Mouse (Mus musculus) forebrain, embryonic 15.5 days (tissue): ENCODE measurements around the gene Hormad2. TPM values are rescaled to one million over a fixed set of nuclear protein-coding genes. Genes with fewer than 3 reads are reported as not detected.

ENCODE experiments used
- ATAC-seq: fragments of 200-750 bp; cut with Nextera tagmentation; replicated peaks from 2 replicates; pipeline ENCODE4 v1.8.0; 2017; ENCODE audit warnings: mild to moderate bottlenecking, moderate TSS enrichment, moderate library complexity
- H3K27ac ChIP-seq: fragments of 300-500 bp; sonication (generic); replicated peaks from 2 replicates; pipeline ENCODE4 v1.5.1; 2015; ENCODE audit warnings: mild to moderate bottlenecking, inconsistent platforms
- H3K27me3 ChIP-seq: fragments of 300-500 bp; sonication (generic); 2 replicates; pipeline ENCODE4 v1.6.1; 2015; ENCODE audit warnings: inconsistent platforms
- H3K36me3 ChIP-seq: fragments of 300-500 bp; sonication (generic); 2 replicates; pipeline ENCODE4 v1.6.1; 2015; ENCODE audit warnings: mild to moderate bottlenecking, inconsistent platforms
- H3K4me1 ChIP-seq: fragments of 300-500 bp; sonication (generic); 2 replicates; pipeline ENCODE4 v1.6.1; 2015; ENCODE audit warnings: inconsistent platforms
- H3K4me2 ChIP-seq: fragments of 300-500 bp; sonication (generic); replicated peaks from 2 replicates; pipeline ENCODE4 v1.6.1; 2015; ENCODE audit warnings: mild to moderate bottlenecking, inconsistent platforms
- H3K4me3 ChIP-seq: fragments of 300-500 bp; sonication (generic); 2 replicates; pipeline ENCODE4 v1.5.1; 2015; ENCODE audit warnings: mild to moderate bottlenecking, inconsistent platforms
- H3K9ac ChIP-seq: fragments of 300-500 bp; sonication (generic); replicated peaks from 2 replicates; pipeline ENCODE4 v1.6.1; 2015; ENCODE audit warnings: mild to moderate bottlenecking, inconsistent platforms
- H3K9me3 ChIP-seq: fragments of 300-500 bp; sonication (generic); 2 replicates; pipeline ENCODE4 v1.6.1; 2016; ENCODE audit warnings: inconsistent platforms
- WGBS: fragments of 180-500 bp; shearing (Covaris S2); methylation state at CpG from one replicate; pipeline ENCODE4 v1.1.7; 2015; ENCODE audit warnings: mixed read lengths; 5-methylcytosine and 5-hydroxymethylcytosine counted together
- polyA plus RNA-seq: library from polyadenylated mRNA; unstranded; fragments of >200 nt; fragmentation: Nextera tagmentation; extraction: Ambion mirVana; gene quantifications from 2 replicates; pipeline ENCODE4 v1.2.1, GENCODE M21; 2015

The Hormad2 gene
- polyA plus RNA-seq, 1 experiment from 2014 or later: not detected

DNA sequence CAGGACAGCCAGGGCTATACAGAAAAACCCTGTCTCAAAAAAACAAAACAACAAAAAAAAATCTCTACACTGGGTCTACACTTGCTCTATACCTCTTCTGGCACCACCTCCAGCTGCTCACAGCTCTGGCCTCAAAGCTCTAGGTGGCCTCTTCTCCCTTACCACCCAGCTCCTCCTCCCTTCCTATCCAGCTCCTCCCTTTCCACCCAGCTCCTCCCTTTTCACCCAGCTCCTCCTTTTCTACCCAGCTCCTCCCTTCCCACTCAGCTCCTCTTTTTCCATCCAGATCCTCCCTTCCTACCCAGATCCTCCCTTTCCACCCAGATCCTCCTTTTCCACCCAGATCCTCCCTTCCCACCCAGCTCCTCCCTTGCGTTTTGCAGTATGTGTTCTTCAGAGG lies 26.5 kb upstream of the Hormad2 start:
- WGBS: 91% methylated on average over 1 of the region's 1 CpGs
- no peaks in the 10 kb centered on the region for H3K9me3 ChIP-seq

GRCm38 (mm10) chr11:4466191-4466590 lies 25.3 kb upstream of the Hormad2 start:
- 80% methylated on average over 4 of the region's 4 CpGs for WGBS
- Histone ChIP-seq H3K9ac (no peak overlapping the region), H3K27ac (no peak overlapping the region)

More for the DNA sequence above, 26.5 kb upstream of the Hormad2 start:
- Histone ChIP-seq H3K4me3 (no peak overlapping the region), H3K36me3 (no peaks in the 10 kb centered on the region), H3K4me2 (no peak overlapping the region), H3K27ac (no peak overlapping the region), H3K27me3 (no peaks in the 10 kb centered on the region), H3K9ac (no peak overlapping the region), H3K4me1 (no peaks in the 10 kb centered on the region)
- ATAC-seq: no peak

DNA sequence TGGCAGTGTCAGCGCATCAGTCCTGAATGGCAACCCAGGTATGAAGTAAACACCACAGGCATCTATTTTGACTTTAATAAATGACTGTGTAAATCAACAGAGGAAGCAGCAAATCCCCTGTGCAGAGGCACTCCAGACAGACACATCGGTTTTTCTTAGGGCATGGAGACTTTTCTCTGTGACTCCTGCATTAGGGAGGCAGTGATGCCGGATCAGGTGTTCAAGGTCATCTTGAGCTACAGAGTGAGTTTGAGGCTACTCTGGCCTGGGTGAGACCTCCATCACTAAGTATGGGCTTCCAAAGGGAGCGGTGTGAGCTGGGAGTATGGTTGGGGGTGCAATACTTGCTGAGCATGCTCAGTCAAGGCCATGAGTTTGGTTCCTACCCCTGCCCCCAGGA lies 23.7 kb upstream of the Hormad2 start:
- no peaks in the 10 kb centered on the region for H3K27me3 ChIP-seq
- H3K27ac ChIP-seq: no peak overlapping the region
- WGBS: 93% methylated on average over 4 of the region's 4 CpGs
- no peak overlapping the region for H3K4me2 ChIP-seq
- H3K9me3 ChIP-seq: no peaks in the 10 kb centered on the region
- no peak for ATAC-seq
- H3K36me3 ChIP-seq: no peaks in the 10 kb centered on the region
- H3K9ac ChIP-seq: no peak overlapping the region
- no peaks in the 10 kb centered on the region for H3K4me1 ChIP-seq
- no peak overlapping the region for H3K4me3 ChIP-seq

More at GRCm38 (mm10) chr11:4466191-4466590, 25.3 kb upstream of the Hormad2 start:
- Histone ChIP-seq H3K4me2 (no peak overlapping the region), H3K36me3 (no peaks in the 10 kb centered on the region), H3K4me3 (no peak overlapping the region), H3K27me3 (no peaks in the 10 kb centered on the region), H3K4me1 (no peaks in the 10 kb centered on the region), H3K9me3 (no peaks in the 10 kb centered on the region)
- no peak for ATAC-seq

- Histone ChIP-seq H3K4me3 (no peak overlapping the region), H3K27me3 (no peaks in the 10 kb centered on the region), H3K4me2 (no peak overlapping the region), H3K36me3 (no peaks in the 10 kb centered on the region), H3K4me1 (no peaks in the 10 kb centered on the region), H3K9me3 (no peaks in the 10 kb centered on the region), H3K9ac (no peak overlapping the region), H3K27ac (no peak overlapping the region)
- WGBS: 70% methylated on average over 1 of the region's 1 CpGs
- no peak for ATAC-seq
Measured at GRCm38 (mm10) chr11:4464186-4464585, 23.3 kb upstream of the Hormad2 start.

DNA sequence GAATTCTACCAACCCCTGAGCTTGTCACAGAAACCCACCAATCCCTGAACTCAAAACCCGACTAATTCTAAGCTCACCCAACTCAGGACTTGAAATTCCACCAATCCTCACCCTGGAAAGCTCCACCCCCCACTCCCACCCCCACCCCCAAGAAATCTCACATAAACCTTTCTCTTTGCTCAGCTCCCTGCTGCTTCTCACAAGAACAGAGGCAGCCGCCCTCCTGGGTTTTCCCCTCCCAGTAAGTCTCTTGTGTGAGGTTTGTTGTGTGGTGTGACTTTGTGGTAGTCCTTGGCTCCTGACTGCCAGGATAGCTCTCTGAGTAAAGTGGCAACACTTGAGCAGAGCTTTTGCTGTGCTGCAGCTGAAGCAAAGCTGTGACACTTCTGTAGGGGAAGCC lies 22.0 kb upstream of the Hormad2 start:
- 43% methylated on average over 2 of the region's 2 CpGs for WGBS
- no peak overlapping the region for H3K4me2 ChIP-seq
- ATAC-seq: no peak
- H3K9ac ChIP-seq: no peak overlapping the region
- H3K27ac ChIP-seq: no peak overlapping the region
- no peaks in the 10 kb centered on the region for H3K36me3 ChIP-seq
- H3K4me1 ChIP-seq: no peaks in the 10 kb centered on the region
- no peaks in the 10 kb centered on the region for H3K9me3 ChIP-seq
- no peaks in the 10 kb centered on the region for H3K27me3 ChIP-seq
- H3K4me3 ChIP-seq: no peak overlapping the region

DNA sequence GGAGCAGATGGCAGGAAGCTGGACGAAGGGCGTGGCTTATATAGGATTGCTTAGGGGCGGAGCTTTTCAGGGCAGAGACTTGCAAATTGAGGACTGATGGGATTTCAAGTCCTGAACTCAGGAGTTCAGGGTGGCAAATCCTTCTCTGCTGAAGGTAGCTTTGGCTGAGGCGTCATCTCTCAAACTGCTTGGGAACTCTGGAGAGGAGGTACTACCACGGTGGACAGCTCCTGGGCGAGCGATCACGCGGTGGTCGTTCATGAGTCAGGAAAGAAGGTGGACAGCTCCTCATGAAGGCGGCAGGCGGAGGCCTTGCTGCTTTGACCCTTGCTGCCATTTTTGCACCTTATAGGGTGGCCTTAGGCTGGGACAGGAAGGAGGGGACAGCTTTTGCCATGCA lies 20.2 kb upstream of the Hormad2 start:
- no peaks in the 10 kb centered on the region for H3K4me1 ChIP-seq
- no peaks in the 10 kb centered on the region for H3K9me3 ChIP-seq
- no peak overlapping the region for H3K4me3 ChIP-seq
- ATAC-seq: no peak
- H3K4me2 ChIP-seq: no peak overlapping the region
- H3K27ac ChIP-seq: no peak overlapping the region
- no peaks in the 10 kb centered on the region for H3K27me3 ChIP-seq
- no peak overlapping the region for H3K9ac ChIP-seq
- WGBS: 49% methylated on average over 12 of the region's 12 CpGs
- no peaks in the 10 kb centered on the region for H3K36me3 ChIP-seq

GRCm38 (mm10) chr11:4460615-4461014 lies 19.7 kb upstream of the Hormad2 start:
- 77% methylated on average over 5 of the region's 5 CpGs for WGBS
- no peak overlapping the region for H3K27ac ChIP-seq
- ATAC-seq: no peak
- no peaks in the 10 kb centered on the region for H3K27me3 ChIP-seq
- no peaks in the 10 kb centered on the region for H3K9me3 ChIP-seq
- no peak overlapping the region for H3K4me3 ChIP-seq
- no peak overlapping the region for H3K9ac ChIP-seq
- no peaks in the 10 kb centered on the region for H3K4me1 ChIP-seq
- no peaks in the 10 kb centered on the region for H3K36me3 ChIP-seq
- H3K4me2 ChIP-seq: no peak overlapping the region

- 77% methylated on average over 8 of the region's 8 CpGs for WGBS
- H3K9me3 ChIP-seq: no peaks in the 10 kb centered on the region
- H3K4me2 ChIP-seq: no peak overlapping the region
- H3K36me3 ChIP-seq: no peaks in the 10 kb centered on the region
- no peak overlapping the region for H3K27ac ChIP-seq
- H3K4me1 ChIP-seq: no peaks in the 10 kb centered on the region
- no peak overlapping the region for H3K4me3 ChIP-seq
- no peak overlapping the region for H3K9ac ChIP-seq
- H3K27me3 ChIP-seq: no peaks in the 10 kb centered on the region
- no peak for ATAC-seq
Measured at GRCm38 (mm10) chr11:4454895-4455535, 14.1 kb upstream of the Hormad2 start.

DNA sequence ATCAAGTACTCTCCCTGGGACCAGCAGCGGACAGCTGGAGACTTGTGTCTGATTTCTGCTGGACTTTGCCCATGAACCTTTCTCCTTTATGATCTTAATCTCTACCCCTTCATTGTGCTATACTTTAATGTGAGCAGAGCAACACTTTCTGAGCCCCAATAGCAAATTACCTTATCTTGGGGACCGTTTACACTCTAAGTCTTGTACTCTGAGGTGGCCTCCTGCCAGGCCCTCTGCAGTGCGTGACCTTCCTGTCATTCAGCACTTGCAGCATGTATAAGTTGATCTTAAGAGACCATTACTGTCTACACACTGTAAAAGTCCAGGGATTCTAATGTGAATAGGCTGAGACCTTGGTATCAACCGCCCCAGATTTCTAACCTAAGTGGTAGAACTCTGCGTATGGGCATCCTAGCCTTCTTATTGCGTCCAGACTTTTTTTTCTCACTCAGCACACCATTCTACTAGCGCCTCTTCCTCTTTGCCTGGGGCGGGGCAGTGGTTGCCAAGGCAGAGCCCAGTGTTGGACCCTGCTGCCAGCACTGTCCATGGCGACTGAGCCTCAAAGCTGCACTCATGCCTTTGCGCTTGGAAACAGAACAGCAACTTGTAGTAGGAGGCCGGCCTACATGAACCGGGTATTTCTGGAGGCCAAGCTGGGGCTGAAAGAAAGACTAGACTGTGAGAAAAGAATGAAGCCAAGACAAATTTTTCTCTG lies 11.7 kb upstream of the Hormad2 start:
- Histone ChIP-seq H3K4me2 (no peak overlapping the region), H3K9me3 (no peaks in the 10 kb centered on the region), H3K4me1 (no peaks in the 10 kb centered on the region), H3K4me3 (no peak overlapping the region), H3K36me3 (no peaks in the 10 kb centered on the region), H3K27me3 (no peaks in the 10 kb centered on the region), H3K9ac (no peak overlapping the region), H3K27ac (no peak overlapping the region)
- WGBS: 87% methylated on average over 12 of the region's 12 CpGs
- no peak for ATAC-seq

DNA sequence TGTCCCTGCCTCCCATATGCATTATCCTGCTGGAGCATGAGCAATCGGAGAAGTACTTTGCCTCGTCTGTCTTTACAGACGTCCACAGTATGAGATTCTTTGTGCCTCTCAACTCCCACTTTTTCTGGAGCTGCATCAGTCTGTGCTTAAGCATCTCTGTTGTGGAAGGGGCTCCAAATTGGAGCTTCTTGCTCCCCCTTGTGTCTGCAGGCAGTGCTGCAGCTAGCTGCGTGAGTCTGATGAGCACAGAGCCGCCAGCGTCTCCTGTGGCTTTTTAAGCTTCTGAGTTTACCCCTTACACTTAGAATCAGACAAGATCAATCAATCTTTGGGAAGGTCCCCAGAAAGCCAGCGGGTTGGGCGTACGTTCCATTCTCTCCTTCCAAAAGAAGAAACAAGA lies 10.2 kb upstream of the Hormad2 start:
- no peaks in the 10 kb centered on the region for H3K4me1 ChIP-seq
- H3K36me3 ChIP-seq: no peaks in the 10 kb centered on the region
- no peak for ATAC-seq
- no peak overlapping the region for H3K27ac ChIP-seq
- H3K27me3 ChIP-seq: no peaks in the 10 kb centered on the region
- 20% methylated on average over 9 of the region's 9 CpGs for WGBS
- no peaks in the 10 kb centered on the region for H3K9me3 ChIP-seq
- no peak overlapping the region for H3K4me2 ChIP-seq
- H3K9ac ChIP-seq: no peak overlapping the region
- no peak overlapping the region for H3K4me3 ChIP-seq

- no peak for ATAC-seq
- Histone ChIP-seq H3K9ac (no peak overlapping the region), H3K4me3 (no peak overlapping the region), H3K36me3 (no peaks in the 10 kb centered on the region), H3K4me1 (no peaks in the 10 kb centered on the region), H3K4me2 (no peak overlapping the region), H3K9me3 (no peaks in the 10 kb centered on the region), H3K27me3 (no peaks in the 10 kb centered on the region), H3K27ac (no peak overlapping the region)
- 84% methylated on average over 9 of the region's 9 CpGs for WGBS
Measured at GRCm38 (mm10) chr11:4446195-4446868, 5.4 kb upstream of the Hormad2 start.

GRCm38 (mm10) chr11:4442280-4442679 lies 1.4 kb upstream of the Hormad2 start:
- 69% methylated on average over 1 of the region's 1 CpGs for WGBS
- Histone ChIP-seq H3K4me3 (no peak overlapping the region), H3K27me3 (no peaks in the 10 kb centered on the region), H3K9ac (no peak overlapping the region), H3K36me3 (no peaks in the 10 kb centered on the region), H3K27ac (no peak overlapping the region), H3K4me2 (no peak overlapping the region), H3K9me3 (no peaks in the 10 kb centered on the region), H3K4me1 (no peaks in the 10 kb centered on the region)
- ATAC-seq: no peak
